Mouse (Mus musculus) embryonic facial prominence, embryonic 11.5 days (tissue): ENCODE measurements around the gene Anln. TPM values are rescaled to one million over a fixed set of nuclear protein-coding genes. Genes with fewer than 3 reads are reported as not detected.

Experiments used
- ATAC-seq: fragments of 200-750 bp; cut with Nextera tagmentation; replicated peaks from 2 replicates; pipeline ENCODE4 v1.8.0; 2017; ENCODE audit warnings: low read depth; ENCODE audit not compliant: insufficient number of reproducible peaks, low FRiP score, low TSS enrichment
- DNase-seq: peaks from one replicate; pipeline ENCODE4 v3.0.0-alpha.2; 2015; ENCODE audit warnings: low spot score
- H3K27ac ChIP-seq: fragments of 300-500 bp; sonication (generic); replicated peaks from 2 replicates; pipeline ENCODE4 v1.5.1; 2014; ENCODE audit warnings: mild to moderate bottlenecking, low read depth, low read length, control low read depth
- H3K27me3 ChIP-seq: fragments of 300-500 bp; sonication (generic); 2 replicates; pipeline ENCODE4 v1.6.1; 2014; ENCODE audit warnings: mild to moderate bottlenecking, low read length, moderate library complexity, mixed read lengths; ENCODE audit not compliant: control insufficient read depth, insufficient read depth
- H3K36me3 ChIP-seq: fragments of 300-500 bp; sonication (generic); replicated peaks from 2 replicates; pipeline ENCODE4 v1.6.1; 2014; ENCODE audit warnings: low read depth, mild to moderate bottlenecking, low read length, moderate library complexity, mixed read lengths; ENCODE audit not compliant: control insufficient read depth, insufficient read depth
- H3K4me1 ChIP-seq: fragments of 300-500 bp; sonication (generic); 2 replicates; pipeline ENCODE4 v1.6.1; 2014; ENCODE audit warnings: low read length, mixed read lengths; ENCODE audit not compliant: control insufficient read depth, insufficient read depth
- H3K4me2 ChIP-seq: fragments of 300-500 bp; sonication (generic); 2 replicates; pipeline ENCODE4 v1.6.1; 2014; ENCODE audit warnings: low read depth, mild to moderate bottlenecking, control low read depth, low read length, moderate library complexity
- H3K4me3 ChIP-seq: fragments of 300-500 bp; sonication (generic); 2 replicates; pipeline ENCODE4 v1.5.1; 2014; ENCODE audit warnings: low read depth, low read length, control low read depth
- H3K9ac ChIP-seq: fragments of 300-500 bp; sonication (generic); replicated peaks from 2 replicates; pipeline ENCODE4 v1.6.1; 2014; ENCODE audit warnings: mild to moderate bottlenecking, control low read depth, low read length
- H3K9me3 ChIP-seq: fragments of 300-500 bp; sonication (generic); replicated peaks from 2 replicates; pipeline ENCODE4 v1.6.1; 2016; ENCODE audit warnings: mild to moderate bottlenecking, low read length, inconsistent platforms, mixed read lengths; ENCODE audit not compliant: control insufficient read depth
- WGBS: fragments of 180-500 bp; shearing (Covaris S2); extraction: QIAGEN DNeasy Blood & Tissue Kit; methylation state at CpG from one replicate; pipeline ENCODE4 v1.1.7; 2014; 5-methylcytosine and 5-hydroxymethylcytosine counted together
- polyA plus RNA-seq: library from polyadenylated mRNA; unstranded; fragments of >200 nt; fragmentation: Nextera tagmentation; extraction: Ambion mirVana; gene quantifications from 2 replicates; pipeline ENCODE4 v1.2.1, GENCODE M21; 2014

Gene Anln
- polyA plus RNA-seq, 1 experiment from 2014 or later: 63.4 TPM

- H3K9ac ChIP-seq: no peak overlapping the region
- no peak overlapping the region for H3K27ac ChIP-seq
- WGBS: 95% methylated on average over 4 of the region's 4 CpGs
- no peak for ATAC-seq
- no peaks in the 10 kb centered on the region for H3K36me3 ChIP-seq
- no peak overlapping the region for H3K4me2 ChIP-seq
- H3K9me3 ChIP-seq: no peaks in the 10 kb centered on the region
- no peak for DNase-seq
- H3K4me1 ChIP-seq: no peaks in the 10 kb centered on the region
- no peaks in the 10 kb centered on the region for H3K27me3 ChIP-seq
- H3K4me3 ChIP-seq: no peak overlapping the region
Measured at GRCm38 (mm10) chr9:22424719-22425118, 35.7 kb upstream of the Anln start.

- Histone ChIP-seq H3K9me3 (no peaks in the 10 kb centered on the region), H3K4me3 (no peak overlapping the region), H3K4me2 (no peak overlapping the region), H3K36me3 (no peaks in the 10 kb centered on the region), H3K27ac (no peak overlapping the region), H3K27me3 (no peaks in the 10 kb centered on the region), H3K9ac (no peak overlapping the region), H3K4me1 (no peaks in the 10 kb centered on the region)
- WGBS: 76% methylated on average over 10 of the region's 10 CpGs
- DNase-seq (no peak), ATAC-seq (no peak)
Measured at GRCm38 (mm10) chr9:22424196-22424595, 35.2 kb upstream of the Anln start.

GRCm38 (mm10) chr9:22423507-22423906 is 34.5 kb upstream of the Anln start:
- no peak overlapping the region for H3K4me2 ChIP-seq
- DNase-seq: no peak
- H3K4me3 ChIP-seq: no peak overlapping the region
- no peaks in the 10 kb centered on the region for H3K27me3 ChIP-seq
- no peak overlapping the region for H3K27ac ChIP-seq
- H3K4me1 ChIP-seq: no peaks in the 10 kb centered on the region
- no peak overlapping the region for H3K9ac ChIP-seq
- WGBS: 85% methylated on average over 1 of the region's 1 CpGs
- no peak for ATAC-seq
- H3K36me3 ChIP-seq: no peaks in the 10 kb centered on the region
- H3K9me3 ChIP-seq: no peaks in the 10 kb centered on the region

GRCm38 (mm10) chr9:22422559-22422958 is 33.6 kb upstream of the Anln start:
- Histone ChIP-seq H3K4me1 (no peaks in the 10 kb centered on the region), H3K4me2 (no peak overlapping the region), H3K9ac (no peak overlapping the region), H3K36me3 (no peaks in the 10 kb centered on the region), H3K27me3 (no peaks in the 10 kb centered on the region), H3K27ac (no peak overlapping the region), H3K9me3 (no peaks in the 10 kb centered on the region), H3K4me3 (no peak overlapping the region)
- ATAC-seq (no peak), DNase-seq (no peak)
- WGBS: 66% methylated on average over 1 of the region's 1 CpGs

- H3K9me3 ChIP-seq: no peaks in the 10 kb centered on the region
- no peaks in the 10 kb centered on the region for H3K36me3 ChIP-seq
- no peak overlapping the region for H3K9ac ChIP-seq
- no peak overlapping the region for H3K4me2 ChIP-seq
- H3K27ac ChIP-seq: no peak overlapping the region
- 39% methylated on average over 7 of the region's 7 CpGs for WGBS
- H3K4me3 ChIP-seq: no peak overlapping the region
- no peaks in the 10 kb centered on the region for H3K27me3 ChIP-seq
- ATAC-seq (no peak), DNase-seq (no peak)
- H3K4me1 ChIP-seq: no peaks in the 10 kb centered on the region
Measured at GRCm38 (mm10) chr9:22420491-22420890, 31.5 kb upstream of the Anln start.

- Histone ChIP-seq H3K4me3 (no peak overlapping the region), H3K27me3 (no peaks in the 10 kb centered on the region), H3K27ac (no peak overlapping the region), H3K9ac (no peak overlapping the region), H3K36me3 (no peaks in the 10 kb centered on the region), H3K9me3 (no peaks in the 10 kb centered on the region), H3K4me2 (no peak overlapping the region), H3K4me1 (no peaks in the 10 kb centered on the region)
- ATAC-seq (no peak), DNase-seq (no peak)
- 79% methylated on average over 3 of the region's 3 CpGs for WGBS
Measured at GRCm38 (mm10) chr9:22419877-22420276, 30.9 kb upstream of the Anln start.

GRCm38 (mm10) chr9:22417547-22417946 is 28.6 kb upstream of the Anln start:
- H3K4me2 ChIP-seq: no peak overlapping the region
- no peak overlapping the region for H3K27ac ChIP-seq
- no peak overlapping the region for H3K9ac ChIP-seq
- no peaks in the 10 kb centered on the region for H3K27me3 ChIP-seq
- no peak overlapping the region for H3K4me3 ChIP-seq
- H3K9me3 ChIP-seq: no peaks in the 10 kb centered on the region
- H3K36me3 ChIP-seq: no peaks in the 10 kb centered on the region
- WGBS: 56% methylated on average over 6 of the region's 6 CpGs
- no peaks in the 10 kb centered on the region for H3K4me1 ChIP-seq
- no peak for ATAC-seq
- DNase-seq: no peak

GRCm38 (mm10) chr9:22416187-22416586 is 27.2 kb upstream of the Anln start:
- H3K9ac ChIP-seq: no peak overlapping the region
- ATAC-seq (no peak), DNase-seq (no peak)
- H3K4me2 ChIP-seq: no peak overlapping the region
- WGBS: 75% methylated on average over 3 of the region's 3 CpGs
- H3K9me3 ChIP-seq: no peaks in the 10 kb centered on the region
- H3K4me1 ChIP-seq: no peaks in the 10 kb centered on the region
- H3K27me3 ChIP-seq: no peaks in the 10 kb centered on the region
- no peak overlapping the region for H3K4me3 ChIP-seq
- no peaks in the 10 kb centered on the region for H3K36me3 ChIP-seq
- H3K27ac ChIP-seq: no peak overlapping the region
